Mouse (Mus musculus): ENCODE measurements around the gene Moap1.

The Moap1 gene

DNA sequence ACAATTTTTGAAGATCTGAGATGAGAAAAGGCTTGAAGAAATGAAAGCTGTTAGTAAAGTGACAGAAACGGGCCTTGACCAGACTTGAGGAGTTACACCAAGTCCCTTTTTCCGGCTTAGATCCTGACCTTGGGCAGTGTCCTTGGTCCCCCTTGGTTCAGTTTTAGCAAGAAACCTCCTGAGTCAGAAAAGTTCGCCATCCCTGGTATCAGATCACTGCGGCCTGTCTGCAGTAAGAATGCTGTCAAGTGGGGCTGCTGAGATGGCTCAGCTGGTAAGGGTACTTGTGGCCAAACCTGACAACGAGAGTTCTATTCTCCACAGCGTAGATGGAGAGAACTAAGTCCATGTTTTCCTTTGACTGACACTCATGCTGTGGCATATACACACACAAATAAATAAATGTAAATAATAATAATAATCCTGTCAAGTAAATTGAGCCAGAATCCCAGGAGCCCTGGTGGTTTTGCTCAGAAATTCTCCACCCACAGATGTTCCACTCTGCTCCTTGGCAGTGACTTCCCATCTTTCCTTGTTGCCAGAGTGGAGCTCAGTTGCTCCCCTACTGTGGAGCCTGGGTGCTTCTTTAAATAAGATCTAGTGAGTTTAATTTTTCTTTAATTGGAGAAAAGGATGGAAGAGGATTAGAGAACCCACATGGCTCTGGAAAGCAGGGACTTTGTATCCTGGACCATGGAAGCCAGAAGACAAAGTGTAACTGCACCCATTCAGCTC lies 37.4 kb downstream of the Moap1 start:
- no peak for DNase-seq (ENCODE audit: low spot score in 2 of 2)

DNA sequence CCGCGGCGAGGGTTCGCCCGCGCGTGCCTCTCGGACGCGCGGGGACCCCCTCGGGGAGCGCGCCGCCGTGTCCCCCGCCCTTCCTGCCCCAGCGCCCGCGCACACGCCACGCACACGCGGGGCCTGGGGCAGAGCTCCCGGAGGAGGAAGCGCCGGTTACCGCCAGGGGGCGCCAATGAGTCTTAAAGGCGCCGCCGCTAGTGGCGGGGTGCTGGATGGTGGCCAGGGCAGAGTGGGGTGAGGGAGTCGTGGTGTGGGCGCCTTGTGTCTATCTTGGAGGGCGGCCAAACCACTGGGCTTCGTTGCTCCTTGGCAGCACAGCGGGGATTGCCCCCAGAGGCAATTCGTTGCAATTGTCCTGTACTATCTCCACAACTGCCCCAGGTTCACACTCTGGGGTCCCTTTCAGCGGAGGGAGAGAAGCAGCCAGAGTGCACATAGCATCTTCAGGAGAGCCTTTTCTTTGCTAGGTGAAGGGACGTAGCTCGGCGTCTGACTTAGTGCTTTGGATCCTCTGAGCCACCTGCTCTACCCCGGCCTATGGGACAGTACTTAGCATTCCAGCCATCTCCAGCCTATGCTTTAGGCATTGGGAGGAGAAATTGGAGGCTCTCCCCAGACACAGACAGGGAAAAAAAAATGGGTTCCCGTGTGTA lies 38.1 kb downstream of the Moap1 start:
- DNase-seq (ENCODE audit: low spot score in 2 of 2) = peak; percentile 66 to 75

DNA sequence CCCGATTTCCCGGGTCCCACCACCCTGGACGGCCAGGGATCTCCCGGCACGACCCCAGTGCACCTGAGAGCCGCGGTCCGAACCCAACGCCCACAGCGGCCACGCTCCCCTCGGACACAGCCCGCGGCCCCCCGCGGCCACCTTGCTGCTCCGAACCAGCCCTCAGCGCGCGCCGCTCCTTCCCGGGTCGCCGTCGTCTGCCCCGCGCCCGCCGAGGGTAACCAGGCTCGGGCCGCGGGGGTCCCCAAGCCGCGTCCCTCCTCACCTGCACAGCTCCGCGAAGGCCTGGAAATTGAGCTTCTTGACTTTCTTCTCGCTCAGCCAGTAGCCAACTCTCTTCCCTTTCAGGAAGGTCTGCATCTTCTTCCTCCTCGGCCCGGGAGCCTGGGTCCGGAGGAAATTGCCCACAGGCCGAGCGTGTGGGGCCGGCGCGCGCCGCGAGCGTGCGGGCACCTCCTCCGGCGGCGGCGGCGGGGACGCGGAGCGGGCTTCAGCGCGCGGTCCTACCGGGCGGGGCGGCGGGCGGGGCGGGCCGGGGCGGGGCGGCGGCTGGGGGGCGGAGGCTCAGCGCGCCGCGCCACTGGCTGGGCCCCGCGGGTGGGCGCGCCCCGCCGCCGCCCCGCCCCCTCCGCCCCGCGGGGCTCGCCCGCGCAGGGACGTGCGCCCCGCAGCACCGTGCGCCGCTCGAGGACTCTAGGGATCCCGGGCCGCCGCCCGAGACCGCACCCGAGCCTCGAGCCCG lies 38.8 kb downstream of the Moap1 start, which contains the start of gene Itpk1:
Gene Itpk1, minus strand, starts transcription at position 474 of the 742 bp plus-strand sequence.
- peak; percentile 37 to 42 for DNase-seq (ENCODE audit: low spot score in 2 of 2)

DNA sequence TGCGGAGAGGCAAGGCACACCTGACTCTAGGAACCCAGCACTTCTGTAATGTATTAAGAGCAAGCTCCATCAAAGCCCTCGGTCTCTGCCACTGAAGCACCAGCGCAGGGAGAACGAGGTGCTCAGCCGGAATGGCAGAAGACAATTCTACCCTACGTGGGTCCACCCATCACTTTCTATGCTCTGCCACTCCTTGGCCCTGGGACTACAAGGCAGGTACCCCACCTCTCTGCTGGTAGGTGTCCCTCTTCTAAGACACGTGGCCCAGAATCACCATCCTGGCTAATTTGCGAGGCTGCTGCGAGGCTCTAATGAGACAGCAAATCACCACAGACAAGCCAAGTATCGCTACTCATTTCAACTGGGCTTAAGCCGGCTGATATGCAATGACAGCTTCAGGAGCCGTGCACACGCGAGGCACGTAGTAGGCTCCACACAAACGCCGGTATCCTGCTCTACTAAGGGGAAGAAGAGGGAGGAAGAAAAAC lies 39.5 kb downstream of the Moap1 start:
- DNase-seq (ENCODE audit: low spot score in 2 of 2) = no peak

DNA sequence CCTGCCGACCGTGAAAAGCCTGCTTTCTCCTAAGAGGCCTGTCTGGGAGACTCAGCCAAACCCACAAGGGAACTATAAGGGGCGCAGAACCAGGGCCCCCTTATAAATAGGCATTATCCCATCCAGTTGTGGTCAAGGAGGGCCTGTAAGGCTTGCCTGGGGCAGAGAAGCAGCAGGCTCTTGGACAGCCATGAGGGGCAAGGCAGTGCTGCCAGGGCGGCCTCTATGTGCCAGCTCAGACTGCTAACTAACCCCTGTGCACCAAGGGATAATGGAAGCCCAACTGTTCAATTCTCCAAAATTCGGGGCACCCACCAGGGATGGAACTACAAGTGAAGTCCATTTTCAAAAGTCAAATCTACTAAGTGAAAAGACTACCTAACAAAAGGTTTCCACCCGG lies 40.0 kb downstream of the Moap1 start:
- DNase-seq (ENCODE audit: low spot score in 2 of 2) = no peak

DNA sequence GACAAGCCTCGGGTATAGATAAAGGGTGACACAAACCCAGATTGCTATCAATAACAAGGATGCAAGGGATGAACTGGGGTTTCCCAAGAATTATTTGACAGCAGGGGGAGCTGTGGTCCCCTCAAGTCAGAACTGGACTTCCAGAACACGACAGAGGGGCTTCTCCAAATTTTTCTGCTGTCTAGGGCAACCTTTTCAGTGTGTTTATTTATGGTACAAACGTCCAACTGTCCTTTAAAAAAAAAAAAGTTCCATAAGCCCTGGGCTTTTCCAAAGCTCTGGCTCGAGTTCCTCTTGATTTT lies 40.4 kb downstream of the Moap1 start:
- DNase-seq (ENCODE audit: low spot score in 2 of 2) = no peak

DNA sequence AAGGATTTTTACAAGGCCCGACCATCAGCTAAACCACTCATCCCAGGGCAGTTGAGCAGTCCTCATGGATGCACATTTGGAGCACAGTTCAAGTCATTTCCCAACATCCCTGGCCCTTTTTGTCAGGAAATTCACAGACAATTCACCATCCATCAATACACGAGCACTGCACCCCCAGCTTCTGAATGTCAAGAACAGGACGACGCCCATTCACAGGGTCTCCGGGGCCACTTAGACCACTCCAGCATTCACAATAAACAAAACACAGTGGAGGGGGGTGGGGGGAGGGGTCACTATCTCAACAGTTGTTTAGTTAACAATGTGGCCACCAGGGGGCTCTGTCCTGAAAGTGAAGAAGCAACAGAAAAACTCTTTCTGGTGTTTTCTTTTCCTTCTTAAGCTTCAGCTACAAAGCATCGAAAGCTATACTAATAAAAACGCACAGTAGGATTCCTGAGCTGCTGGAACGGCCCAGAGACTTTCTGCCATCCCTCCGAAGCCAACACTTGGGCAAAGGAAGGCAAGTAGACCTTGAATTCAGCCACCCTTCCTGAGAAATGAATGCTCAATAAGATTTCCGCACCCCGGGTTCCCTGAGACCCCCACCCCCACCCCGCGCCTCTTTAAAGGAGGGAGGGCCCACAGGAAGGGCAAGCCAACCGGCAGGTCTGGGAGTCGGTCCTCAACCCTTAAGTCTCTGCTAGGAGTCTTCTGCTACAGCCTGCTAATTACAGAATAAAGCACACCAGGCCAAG lies 40.9 kb downstream of the Moap1 start:
- peak in 1 of 2 experiments; percentile 45 for DNase-seq (ENCODE audit: low spot score in 2 of 2)

DNA sequence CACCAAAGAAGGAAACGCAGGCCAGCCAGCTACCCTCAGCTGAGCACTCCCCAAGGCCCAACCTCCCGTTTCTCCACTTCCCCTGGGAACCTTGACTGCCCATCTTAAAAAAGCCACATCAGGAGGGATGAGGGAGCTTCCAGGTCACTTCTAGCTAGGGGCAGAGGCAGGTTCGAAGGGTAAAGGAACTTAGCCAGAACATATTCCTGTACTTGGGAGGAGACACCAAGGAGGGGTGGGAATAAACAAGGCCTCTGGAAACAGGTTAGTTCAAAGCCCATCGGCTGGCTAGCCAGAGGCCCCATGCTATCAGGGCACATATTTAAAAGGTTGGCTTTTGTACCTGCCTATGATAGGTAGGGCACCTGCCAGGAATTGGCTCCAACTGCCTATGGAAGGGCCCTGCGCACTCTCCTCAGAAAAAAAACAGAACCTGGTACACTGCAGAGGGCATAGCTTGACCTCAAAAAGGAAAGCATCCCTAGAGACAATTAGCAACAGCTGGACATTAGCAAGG lies 41.7 kb downstream of the Moap1 start:
- DNase-seq (ENCODE audit: low spot score in 2 of 2) = no peak

DNA sequence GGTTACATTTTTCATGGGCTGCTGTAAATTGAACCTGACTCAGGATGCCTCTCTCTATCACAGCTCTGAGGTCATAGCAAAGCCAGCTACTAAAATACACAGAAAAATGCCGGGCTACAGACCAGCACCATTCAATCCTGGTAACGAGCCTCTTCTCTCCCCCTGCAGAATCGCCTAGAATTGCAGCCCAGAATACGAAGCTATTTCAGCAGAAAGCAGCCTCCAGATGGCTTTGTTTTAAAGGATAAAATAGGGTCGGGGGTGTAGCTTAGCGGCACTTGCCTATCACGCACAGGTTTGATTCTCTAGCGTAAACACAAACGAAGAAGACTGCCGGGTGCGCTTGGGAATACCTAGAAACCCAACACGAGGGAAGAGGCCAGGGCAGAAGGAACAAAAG lies 43.0 kb downstream of the Moap1 start:
- DNase-seq (ENCODE audit: low spot score in 2 of 2) = no peak

DNA sequence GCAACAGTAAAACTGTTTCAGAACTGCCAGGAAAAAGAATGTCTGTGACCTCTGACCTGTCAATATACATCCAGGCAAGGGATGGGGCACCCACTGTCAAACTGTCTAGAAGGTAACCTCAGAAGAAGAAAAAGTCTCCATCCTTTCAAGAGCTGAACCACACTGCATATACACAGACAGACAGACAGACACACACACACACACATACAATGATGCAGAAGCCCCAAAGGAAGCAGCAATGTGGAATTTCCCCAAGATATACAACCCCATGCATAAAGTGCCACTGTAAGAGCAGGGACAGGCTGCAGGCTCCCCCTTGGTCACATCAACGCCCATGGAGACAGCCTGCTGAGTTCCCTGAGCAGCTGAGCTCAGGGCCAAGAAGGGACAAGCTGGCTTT lies 44.3 kb downstream of the Moap1 start:
- DNase-seq (ENCODE audit: low spot score in 2 of 2) = no peak

DNA sequence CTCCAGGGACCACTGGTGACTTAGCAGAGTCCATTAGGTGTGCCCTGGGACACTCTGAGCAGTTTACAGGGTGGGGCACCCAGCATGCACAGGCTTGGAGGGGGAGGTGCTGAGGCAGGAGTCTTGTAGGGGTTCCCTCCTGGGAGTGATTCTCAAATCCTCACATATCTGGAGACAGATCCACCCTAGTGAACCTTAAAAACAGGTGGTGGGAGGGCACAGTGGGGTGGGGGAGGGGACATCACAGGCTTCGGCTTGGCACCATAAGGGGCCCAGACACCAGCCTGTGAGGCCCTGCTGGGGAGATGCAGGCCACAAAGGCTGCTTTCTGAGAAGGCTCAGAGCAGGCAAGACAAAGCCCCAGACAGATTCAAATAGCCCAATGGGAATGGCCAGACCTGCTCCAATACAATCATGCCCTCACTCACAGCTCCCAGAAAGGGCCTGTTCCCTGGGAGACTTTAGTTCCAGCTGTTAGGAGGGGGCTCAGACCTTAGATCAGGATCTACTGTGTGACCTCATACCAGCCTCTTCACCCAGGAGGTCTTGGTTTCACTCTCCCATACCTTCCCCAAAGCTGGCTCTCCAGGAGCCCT lies 45.3 kb downstream of the Moap1 start:
- DNase-seq (ENCODE audit: low spot score in 2 of 2) = no peak

DNA sequence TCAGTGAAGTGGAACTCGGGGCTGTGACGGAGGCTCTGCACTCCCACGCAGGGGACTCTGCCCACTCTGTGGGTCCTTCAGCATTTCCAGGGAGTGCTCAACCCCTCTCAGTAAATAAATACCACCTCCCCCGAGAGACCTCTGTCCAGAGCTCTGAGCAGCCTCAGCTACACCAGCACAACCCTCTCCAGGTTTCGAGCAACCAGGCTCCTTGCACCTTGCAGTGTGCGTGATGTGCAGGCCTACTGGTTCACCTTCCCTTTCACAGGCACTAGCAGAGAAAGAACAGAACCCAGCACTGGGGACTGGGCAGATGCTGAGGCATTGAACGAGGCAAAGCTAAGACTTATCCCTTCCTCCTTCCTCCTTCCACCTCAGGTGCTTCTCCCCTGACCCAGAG lies 46.1 kb downstream of the Moap1 start:
- DNase-seq (ENCODE audit: low spot score in 2 of 2) = no peak

DNA sequence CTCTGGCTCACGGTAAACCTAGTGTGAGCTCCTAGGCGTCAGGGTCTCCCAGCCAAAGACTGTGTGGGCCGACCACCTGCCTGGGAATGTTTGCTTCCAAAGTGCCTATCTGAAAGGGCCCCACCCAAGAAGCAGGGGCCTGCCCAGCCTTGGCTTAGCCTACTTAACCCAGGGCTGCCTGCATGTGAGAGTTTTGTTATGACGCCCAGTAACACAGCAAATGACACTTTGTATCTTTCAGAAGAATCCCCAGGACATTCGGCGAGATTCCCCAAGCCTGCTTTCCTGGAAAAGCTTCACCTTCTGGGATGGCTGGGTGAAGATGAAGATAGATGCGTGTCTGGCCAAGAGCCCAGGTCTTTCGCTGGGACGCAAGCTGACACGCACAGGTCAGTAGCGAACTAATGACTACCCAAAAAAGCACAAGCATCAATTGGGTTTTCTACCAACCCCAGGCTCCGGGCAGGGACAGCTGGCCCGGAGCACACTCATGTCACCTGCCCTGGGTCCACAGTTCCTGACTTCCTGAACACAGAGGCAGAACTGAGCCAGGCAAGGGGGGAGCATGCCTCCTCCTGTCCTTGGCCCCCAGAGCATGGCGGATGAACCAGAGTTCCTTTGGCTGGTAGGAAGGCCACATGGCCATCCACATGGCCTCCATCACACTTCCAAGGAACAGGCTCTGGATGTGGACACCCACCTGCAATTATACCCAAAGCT lies 46.7 kb downstream of the Moap1 start:
- DNase-seq (ENCODE audit: low spot score in 2 of 2) = no peak

DNA sequence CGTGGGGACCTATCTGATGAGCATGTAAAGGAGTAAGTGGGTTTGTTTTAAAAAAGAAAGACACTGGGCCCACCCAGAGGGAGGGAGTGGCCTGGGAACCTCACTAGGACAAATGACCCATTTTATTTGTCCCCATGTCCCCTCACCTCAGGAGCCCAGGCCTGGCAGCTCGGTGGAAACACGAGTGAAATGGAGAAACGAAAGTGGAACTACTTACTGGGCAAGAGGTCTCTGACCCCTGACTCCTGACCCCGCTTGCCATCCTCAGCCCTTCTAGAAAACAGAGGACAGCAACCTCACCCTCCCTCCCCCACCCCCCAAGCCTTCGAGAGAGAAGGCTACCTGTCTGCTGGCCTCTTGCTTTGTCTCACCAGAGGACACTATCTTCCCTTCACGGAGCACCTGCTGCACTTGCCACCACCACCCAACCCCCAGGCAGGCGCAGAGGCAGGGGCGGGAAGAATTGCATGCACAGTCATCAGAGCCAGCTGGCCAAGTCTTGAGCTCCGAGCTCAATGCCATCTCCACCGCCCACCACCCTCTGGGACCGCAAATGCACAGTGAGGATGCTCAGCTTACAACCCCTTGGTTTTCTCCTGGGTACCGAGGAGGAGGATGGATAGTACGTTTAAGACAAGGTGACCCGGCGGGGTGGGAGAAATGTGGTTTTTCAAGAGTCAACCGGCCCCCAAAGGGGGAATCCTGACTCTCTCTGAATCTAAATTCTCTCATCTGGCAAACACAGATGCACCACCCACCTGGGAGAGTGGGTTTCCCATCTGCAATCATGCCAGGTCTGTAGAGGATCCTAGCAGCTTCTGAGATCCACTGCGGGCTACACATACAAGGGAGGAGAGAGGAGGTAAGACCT lies 47.9 kb downstream of the Moap1 start:
- DNase-seq (ENCODE audit: low spot score in 2 of 2) = no peak
